Mouse (Mus musculus) lung, postnatal 0 days (tissue): ENCODE measurements around the gene Sfxn3.

Experiments used
- CTCF ChIP-seq: IDR thresholded peaks from 2 replicates; pipeline ENCODE4 v1.5.1; 2016; ENCODE audit warnings: antibody characterized with exemption, mild to moderate bottlenecking
- EP300 ChIP-seq: IDR thresholded peaks from 2 replicates; pipeline ENCODE4 v1.6.1; 2016; ENCODE audit warnings: antibody characterized with exemption, mild to moderate bottlenecking, control low read depth

DNA sequence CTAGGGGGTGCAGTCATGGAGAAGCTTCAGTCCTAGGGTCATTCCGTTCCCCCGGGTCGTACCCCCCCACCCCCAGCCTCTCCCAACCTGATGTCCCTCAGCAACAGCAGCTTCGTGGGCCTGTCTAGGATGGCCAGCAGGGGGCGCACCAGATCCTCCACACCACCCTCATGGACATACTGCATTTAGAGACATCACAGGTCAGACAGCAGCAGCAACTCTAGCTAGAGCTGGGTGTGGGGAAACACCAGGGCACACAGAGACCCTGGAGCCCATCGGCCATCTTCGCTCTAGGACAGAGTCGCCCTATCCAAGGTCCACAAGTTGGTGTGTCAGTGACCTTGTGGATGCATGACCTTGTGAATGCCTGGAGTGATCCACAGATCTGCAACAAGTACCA is 17.2 kb upstream of the Sfxn3 start:
- TF ChIP-seq CTCF (peak; percentile 90), EP300 (no peak)
